8 mouse cellular contexts compared by ENCODE assay signal in genomic region chr11:35142698-35143360, GRCm38 (mm10). TPM values are rescaled to one million over a fixed set of nuclear protein-coding genes. Genes with fewer than 3 reads are reported as not detected.
DNase-seq lines count a peak whose midpoint lies in the region; ATAC-seq and TF ChIP-seq lines count a peak whose summit lies in the region.

No protein-coding gene starts in this region.

- no peaks in the 10 kb centered on the region for H3K9me3 ChIP-seq in forebrain, embryonic 14.5 days (replicated peaks; ENCODE audit: control insufficient read depth, low read length)
- no peaks in the 10 kb centered on the region for H3K9me3 ChIP-seq in forebrain, embryonic 12.5 days

- H3K36me3 ChIP-seq in forebrain, embryonic 14.5 days (ENCODE audit: control insufficient read depth, insufficient read depth, low read length): no peaks in the 10 kb centered on the region
- no peaks in the 10 kb centered on the region for H3K36me3 ChIP-seq in forebrain, embryonic 12.5 days (replicated peaks)

- intact Hi-C loops in left cerebral cortex, adult 2 months (cut with DNase I): loop anchor here (2.0 kb wide), 1 partner anchor 20 kb away; no protein-coding TSS in a partner anchor

- H3K4me1 ChIP-seq in forebrain, embryonic 14.5 days (ENCODE audit: control insufficient read depth, insufficient read depth, low read length): 0 out of 2 replicates have a peak, but pooled peaks cover 2% of the 10 kb centered on the region
- peaks cover 4% of the 10 kb centered on the region; the same call in 1 of the 2 replicates for H3K4me1 ChIP-seq in forebrain, embryonic 12.5 days

- 60% methylated on average over 7 of the region's 7 CpGs for WGBS in forebrain, embryonic 14.5 days
- WGBS in forebrain, embryonic 12.5 days: 73% methylated on average over 7 of the region's 7 CpGs

- H3K9ac ChIP-seq in forebrain, embryonic 14.5 days (ENCODE audit: low read length): no peak overlapping the region
- H3K9ac ChIP-seq in forebrain, embryonic 12.5 days: no peak overlapping the region

- no peak overlapping the region for H3K4me3 ChIP-seq in forebrain, embryonic 14.5 days (ENCODE audit: low read depth, low read length)
- H3K4me3 ChIP-seq in forebrain, embryonic 12.5 days (replicated peaks): no peak overlapping the region
- no peak overlapping the region for H3K4me3 ChIP-seq in left cerebral cortex, adult 2 months

- H3K27me3 ChIP-seq in forebrain, embryonic 14.5 days (replicated peaks; ENCODE audit: control insufficient read depth, insufficient read depth, low read length): no peaks in the 10 kb centered on the region
- 0 out of 2 replicates have a peak, but pooled peaks cover 3% of the 10 kb centered on the region for H3K27me3 ChIP-seq in forebrain, embryonic 12.5 days

- no peak for TF ChIP-seq CTCF in left cerebral cortex, adult 2 months (IDR thresholded peaks at IDR 0.05)

- no peak overlapping the region for H3K27ac ChIP-seq in forebrain, embryonic 14.5 days (ENCODE audit: low read depth, low read length)
- no peak overlapping the region for H3K27ac ChIP-seq in forebrain, embryonic 12.5 days
- H3K27ac ChIP-seq in left cerebral cortex, adult 2 months: no peak overlapping the region

- peak; percentile 78; the same call in 1 of the 2 replicates for ATAC-seq in forebrain, embryonic 14.5 days
- no peak for ATAC-seq in forebrain, embryonic 12.5 days (ENCODE audit: low FRiP score)

- peak; percentile 70 for DNase-seq in forebrain, embryonic 14.5 days (ENCODE audit: low spot score)
- DNase-seq in ovary, adult 18-20 months (ENCODE audit: low spot score): peak; percentile 26
- DNase-seq in ovary, postnatal 10 days (ENCODE audit: low spot score): no peak
- DNase-seq in left cerebral cortex, adult 2 months (ENCODE audit: extremely low spot score in 1 of 2, low spot score in 2 of 2): peak; percentile 62 to 64
- no peak for DNase-seq in Muller cell, postnatal 12 days (ENCODE audit: inconsistent ontology term)
- DNase-seq in spleen, adult 12 weeks (ENCODE audit: low spot score): no peak
- no peak for DNase-seq in c-Kit-positive CD71-positive TER-119-positive erythroid progenitor cells, embryonic 14.5 days (ENCODE audit: low spot score)

- no peak overlapping the region for H3K4me2 ChIP-seq in forebrain, embryonic 14.5 days (ENCODE audit: low read length)
- no peak overlapping the region for H3K4me2 ChIP-seq in forebrain, embryonic 12.5 days

RNA-seq across cellular contexts. Expression of gene Slit3, which starts 21.8 kb away (rescaled TPM):
- polyA plus RNA-seq in forebrain, embryonic 14.5 days (2014; fragmentation: Nextera tagmentation; extraction: Ambion mirVana): 2.3 and 2.4 TPM in 2 replicates
- polyA plus RNA-seq in forebrain, embryonic 12.5 days (2016; fragmentation: Nextera tagmentation; extraction: Ambion mirVana): 3.5 and 6.3 TPM in 2 replicates
- 10 to 100 TPM; 56.7 to 60.0 TPM for total RNA-seq in left cerebral cortex, adult 2 months (2021)

Comparison
In these comparisons a context has a peak if more than half of its experiments do, and no peak if none do; other contexts are left out.
1. DNase-seq: peak in forebrain, embryonic 14.5 days (single experiment), ovary, adult 18-20 months (single experiment) and left cerebral cortex, adult 2 months (2 of 2); none in ovary, postnatal 10 days (single experiment), Muller cell, postnatal 12 days (single experiment), spleen, adult 12 weeks (single experiment) and c-Kit-positive CD71-positive TER-119-positive erythroid progenitor cells, embryonic 14.5 days (single experiment).